Mouse (Mus musculus): ENCODE results near the gene Tgfbr3. TPM values are rescaled to one million over a fixed set of nuclear protein-coding genes. Genes with fewer than 3 reads are reported as not detected.

The Tgfbr3 gene
- polyA plus RNA-seq, 1 experiment from 2014 or later: 17.5 TPM

GRCm38 (mm10) chr5:107204306-107204705 lies 85.1 kb downstream of the Tgfbr3 start:
- Histone ChIP-seq H3K9me3 (no peaks in the 10 kb centered on the region), H3K36me3 (peaks cover 9% of the 10 kb centered on the region; the same call in 1 of the 2 replicates), H3K4me3 (replicated peaks) (no peak overlapping the region), H3K27me3 (no peaks in the 10 kb centered on the region), H3K9ac (replicated peaks) (no peak overlapping the region), H3K4me2 (no peak overlapping the region), H3K27ac (no peak overlapping the region), H3K4me1 (replicated peaks) (peaks cover 61% of the 10 kb centered on the region)
- no peak for ATAC-seq (ENCODE audit: insufficient number of reproducible peaks, insufficient read depth, low FRiP score, low TSS enrichment, low read depth)

- Histone ChIP-seq H3K36me3 (peaks cover 9% of the 10 kb centered on the region; the same call in 1 of the 2 replicates), H3K27ac (peak overlapping the region; percentile 45; the same call in 1 of the 2 replicates), H3K9ac (replicated peaks) (no peak overlapping the region), H3K9me3 (no peaks in the 10 kb centered on the region), H3K4me1 (replicated peaks) (peaks cover 59% of the 10 kb centered on the region), H3K27me3 (no peaks in the 10 kb centered on the region), H3K4me3 (replicated peaks) (no peak overlapping the region), H3K4me2 (no peak overlapping the region)
- 22% methylated on average over 8 of the region's 8 CpGs for WGBS
- no peak for ATAC-seq (ENCODE audit: insufficient number of reproducible peaks, insufficient read depth, low FRiP score, low TSS enrichment, low read depth)
Observed at GRCm38 (mm10) chr5:107202801-107203559, 86.4 kb downstream of the Tgfbr3 start.

GRCm38 (mm10) chr5:107201509-107202182 lies 87.8 kb downstream of the Tgfbr3 start:
- WGBS: 58% methylated on average over 9 of the region's 9 CpGs

GRCm38 (mm10) chr5:107200853-107201341 lies 88.5 kb downstream of the Tgfbr3 start:
- no peaks in the 10 kb centered on the region for H3K27me3 ChIP-seq
- no peak for ATAC-seq (ENCODE audit: insufficient number of reproducible peaks, insufficient read depth, low FRiP score, low TSS enrichment, low read depth)
- no peak overlapping the region for H3K9ac ChIP-seq (replicated peaks)
- peaks cover 67% of the 10 kb centered on the region for H3K4me1 ChIP-seq (replicated peaks)
- peak overlapping the region; percentile 29 for H3K4me2 ChIP-seq
- no peaks in the 10 kb centered on the region for H3K9me3 ChIP-seq
- no peak overlapping the region for H3K4me3 ChIP-seq (replicated peaks)
- H3K27ac ChIP-seq: peak overlapping the region; percentile 90
- H3K36me3 ChIP-seq: peaks cover 3% of the 10 kb centered on the region; the same call in 1 of the 2 replicates
- 21% methylated on average over 12 of the region's 12 CpGs for WGBS

More at GRCm38 (mm10) chr5:107201509-107202182, 87.8 kb downstream of the Tgfbr3 start:
- Histone ChIP-seq H3K4me2 (no peak overlapping the region), H3K9ac (replicated peaks) (no peak overlapping the region), H3K4me3 (replicated peaks) (no peak overlapping the region), H3K4me1 (replicated peaks) (peaks cover 60% of the 10 kb centered on the region), H3K27ac (peak overlapping the region; percentile 45; the same call in 1 of the 2 replicates), H3K27me3 (no peaks in the 10 kb centered on the region), H3K9me3 (no peaks in the 10 kb centered on the region), H3K36me3 (peaks cover 9% of the 10 kb centered on the region; the same call in 1 of the 2 replicates)
- ATAC-seq (ENCODE audit: insufficient number of reproducible peaks, insufficient read depth, low FRiP score, low TSS enrichment, low read depth): no peak

- ATAC-seq (ENCODE audit: insufficient number of reproducible peaks, insufficient read depth, low FRiP score, low TSS enrichment, low read depth): peak; percentile 75
- H3K36me3 ChIP-seq: no peaks in the 10 kb centered on the region
- H3K27ac ChIP-seq: peak overlapping the region; percentile 90
- H3K9ac ChIP-seq (replicated peaks): no peak overlapping the region; the same call in 1 of the 2 replicates
- no peak overlapping the region for H3K4me3 ChIP-seq (replicated peaks)
- H3K4me2 ChIP-seq: peak overlapping the region; percentile 29
- H3K9me3 ChIP-seq: no peaks in the 10 kb centered on the region
- H3K4me1 ChIP-seq (replicated peaks): peaks cover 74% of the 10 kb centered on the region
- WGBS: 27% methylated on average over 10 of the region's 10 CpGs
- no peaks in the 10 kb centered on the region for H3K27me3 ChIP-seq
Observed at GRCm38 (mm10) chr5:107200221-107200635, 89.2 kb downstream of the Tgfbr3 start.

- 2% methylated on average over 12 of the region's 12 CpGs for WGBS
- no peak overlapping the region for H3K9ac ChIP-seq (replicated peaks)
- peak overlapping the region; percentile 32 for H3K4me2 ChIP-seq
- peak overlapping the region; percentile 82 for H3K27ac ChIP-seq
- H3K36me3 ChIP-seq: no peaks in the 10 kb centered on the region
- H3K9me3 ChIP-seq: no peaks in the 10 kb centered on the region
- no peaks in the 10 kb centered on the region for H3K27me3 ChIP-seq
- ATAC-seq (ENCODE audit: insufficient number of reproducible peaks, insufficient read depth, low FRiP score, low TSS enrichment, low read depth): peak; percentile 75
- peaks cover 53% of the 10 kb centered on the region for H3K4me1 ChIP-seq (replicated peaks)
- no peak overlapping the region for H3K4me3 ChIP-seq (replicated peaks)
Observed at GRCm38 (mm10) chr5:107195751-107196395, 93.6 kb downstream of the Tgfbr3 start.

- Histone ChIP-seq H3K27me3 (no peaks in the 10 kb centered on the region), H3K4me2 (no peak overlapping the region), H3K4me1 (replicated peaks) (peaks cover 34% of the 10 kb centered on the region), H3K4me3 (replicated peaks) (no peak overlapping the region), H3K9ac (replicated peaks) (no peak overlapping the region), H3K27ac (no peak overlapping the region), H3K9me3 (no peaks in the 10 kb centered on the region), H3K36me3 (no peaks in the 10 kb centered on the region)
- 88% methylated on average over 9 of the region's 9 CpGs for WGBS
- ATAC-seq (ENCODE audit: insufficient number of reproducible peaks, insufficient read depth, low FRiP score, low TSS enrichment, low read depth): no peak
Observed at GRCm38 (mm10) chr5:107193160-107193559, 96.3 kb downstream of the Tgfbr3 start.

GRCm38 (mm10) chr5:107192372-107192771 lies 97.1 kb downstream of the Tgfbr3 start:
- Histone ChIP-seq H3K27me3 (no peaks in the 10 kb centered on the region), H3K4me3 (replicated peaks) (no peak overlapping the region), H3K9ac (replicated peaks) (no peak overlapping the region), H3K4me1 (replicated peaks) (peaks cover 34% of the 10 kb centered on the region), H3K4me2 (no peak overlapping the region), H3K9me3 (no peaks in the 10 kb centered on the region), H3K27ac (no peak overlapping the region), H3K36me3 (no peaks in the 10 kb centered on the region)
- ATAC-seq (ENCODE audit: insufficient number of reproducible peaks, insufficient read depth, low FRiP score, low TSS enrichment, low read depth): no peak
- WGBS: 87% methylated on average over 7 of the region's 7 CpGs

- Histone ChIP-seq H3K4me1 (replicated peaks) (peaks cover 6% of the 10 kb centered on the region; the same call in 1 of the 2 replicates), H3K4me2 (no peak overlapping the region), H3K4me3 (replicated peaks) (no peak overlapping the region), H3K9ac (replicated peaks) (no peak overlapping the region), H3K27me3 (no peaks in the 10 kb centered on the region), H3K36me3 (no peaks in the 10 kb centered on the region), H3K27ac (no peak overlapping the region), H3K9me3 (no peaks in the 10 kb centered on the region)
- WGBS: 70% methylated on average over 10 of the region's 10 CpGs
- no peak for ATAC-seq (ENCODE audit: insufficient number of reproducible peaks, insufficient read depth, low FRiP score, low TSS enrichment, low read depth)
Observed at GRCm38 (mm10) chr5:107188551-107188950, 100.9 kb downstream of the Tgfbr3 start.

GRCm38 (mm10) chr5:107186206-107186605 lies 103.2 kb downstream of the Tgfbr3 start:
- no peaks in the 10 kb centered on the region for H3K36me3 ChIP-seq
- no peaks in the 10 kb centered on the region for H3K4me1 ChIP-seq (replicated peaks)
- ATAC-seq (ENCODE audit: insufficient number of reproducible peaks, insufficient read depth, low FRiP score, low TSS enrichment, low read depth): no peak
- H3K9me3 ChIP-seq: no peaks in the 10 kb centered on the region
- WGBS: 85% methylated on average over 3 of the region's 3 CpGs
- no peak overlapping the region for H3K9ac ChIP-seq (replicated peaks)
- no peak overlapping the region for H3K27ac ChIP-seq
- H3K4me2 ChIP-seq: no peak overlapping the region
- H3K27me3 ChIP-seq: no peaks in the 10 kb centered on the region
- H3K4me3 ChIP-seq (replicated peaks): no peak overlapping the region
